In the genomic region with DNA sequence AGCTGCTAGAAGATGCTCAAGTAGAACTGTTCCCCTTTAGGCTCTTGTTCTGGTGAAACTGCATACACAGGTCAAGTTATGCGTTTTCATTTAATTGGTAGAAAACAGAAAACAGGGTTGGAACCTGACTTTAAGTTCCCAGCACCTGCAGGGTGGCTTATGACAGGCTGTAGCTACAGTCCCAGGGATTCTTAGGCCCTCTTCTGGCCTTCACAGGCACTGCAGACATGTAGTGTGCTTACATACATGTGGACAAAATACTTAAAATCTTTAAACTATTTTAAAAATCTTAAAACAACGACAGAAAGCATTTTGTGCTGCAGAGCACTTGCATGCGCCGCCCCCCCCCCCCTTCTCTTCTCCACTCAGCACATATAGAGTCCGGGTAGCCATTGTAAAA, we compare ENCODE assay signal across 15 mouse cellular contexts. TPM values are rescaled to one million over a fixed set of nuclear protein-coding genes. Genes with fewer than 3 reads are reported as not detected.
A peak's percentile ranks its signal among the peaks of the same experiment; 100 is the strongest.
DNase-seq lines count a peak whose midpoint lies in the region; ATAC-seq and TF ChIP-seq lines count a peak whose summit lies in the region.
"Had no signal": no experiment of that assay in that cellular context is flagged by ENCODE, and none has a peak within 500 bp of the region (broad histone marks: within the 10 kb centered on the region; RNA-seq: fewer than 3 reads in every experiment).

No protein-coding gene starts in this region.

- no peak for ATAC-seq in lung, postnatal 0 days
- ATAC-seq: forebrain, embryonic 14.5 days had no signal

- H3K9ac ChIP-seq in lung, postnatal 0 days (replicated peaks; ENCODE audit: low read depth) = no peak overlapping the region
- H3K9ac ChIP-seq: embryonic facial prominence, embryonic 13.5 days; limb, embryonic 13.5 days had no signal

- H3K4me3 ChIP-seq in gastrocnemius, adult 2 months = no peak overlapping the region
- no peak overlapping the region for H3K4me3 ChIP-seq in lung, postnatal 0 days (ENCODE audit: low read depth, low read length)
- no peak overlapping the region for H3K4me3 ChIP-seq in embryonic facial prominence, embryonic 10.5 days
- H3K4me3 ChIP-seq: embryonic facial prominence, embryonic 13.5 days; limb, embryonic 13.5 days had no signal

- H3K4me2 ChIP-seq in lung, postnatal 0 days (replicated peaks; ENCODE audit: low read depth, low read length) = no peak overlapping the region
- H3K4me2 ChIP-seq: embryonic facial prominence, embryonic 13.5 days; limb, embryonic 13.5 days had no signal

- no peak for TF ChIP-seq EP300 in lung, postnatal 0 days (IDR thresholded peaks at IDR 0.05)

- no peaks in the 10 kb centered on the region for H3K9me3 ChIP-seq in lung, postnatal 0 days (ENCODE audit: low read length)
- H3K9me3 ChIP-seq in embryonic facial prominence, embryonic 10.5 days = no peaks in the 10 kb centered on the region
- H3K9me3 ChIP-seq: embryonic facial prominence, embryonic 13.5 days; limb, embryonic 13.5 days had no signal

- peaks cover 12% of the 10 kb centered on the region; the same call in 1 of the 2 replicates for H3K4me1 ChIP-seq in lung, postnatal 0 days (ENCODE audit: insufficient read depth, low read depth, low read length)
- H3K4me1 ChIP-seq in embryonic facial prominence, embryonic 10.5 days = peaks cover 10% of the 10 kb centered on the region; the same call in 1 of the 2 replicates
- H3K4me1 ChIP-seq: limb, embryonic 13.5 days had no signal

- DNase-seq in gastrocnemius, adult 2 months = no peak
- DNase-seq in gastrocnemius, postnatal 36 days = no peak
- DNase-seq in lung, postnatal 0 days (ENCODE audit: low spot score) = no peak
- no peak for DNase-seq in lung, postnatal 14 days
- DNase-seq in R1 (ENCODE audit: low read depth, low spot score) = peak; percentile 61
- peak; percentile 14 for DNase-seq in naive thymus-derived CD4-positive, alpha-beta T cell, adult 2 months (ENCODE audit: low read depth)
- no peak for DNase-seq in embryo, embryonic 10 days (ENCODE audit: low spot score)
- no peak for DNase-seq in embryonic facial prominence, embryonic 10.5 days (ENCODE audit: low spot score)
- DNase-seq: B cell, adult 2 months; cerebellum, adult 8-10 months; kidney, adult 9 months; layer of hippocampus, adult 9-11 months had no signal

- intact Hi-C loops in gastrocnemius, adult 2 months (cut with DNase I) = no loop called here
- intact Hi-C loops in gastrocnemius, postnatal 36 days (cut with DNase I) = no loop called here

- H3K27me3 ChIP-seq in lung, postnatal 0 days (replicated peaks; ENCODE audit: insufficient read depth, low read length) = no peaks in the 10 kb centered on the region
- no peaks in the 10 kb centered on the region for H3K27me3 ChIP-seq in embryonic facial prominence, embryonic 10.5 days (replicated peaks; ENCODE audit: low read depth, poor library complexity, severe bottlenecking)
- H3K27me3 ChIP-seq: embryonic facial prominence, embryonic 13.5 days; limb, embryonic 13.5 days had no signal

- 76% methylated on average over 5 of the region's 5 CpGs for WGBS in lung, postnatal 0 days
- WGBS in embryonic facial prominence, embryonic 10.5 days = 88% methylated on average over 5 of the region's 5 CpGs

- no peak overlapping the region for H3K27ac ChIP-seq in gastrocnemius, adult 2 months
- no peak overlapping the region for H3K27ac ChIP-seq in lung, postnatal 0 days (ENCODE audit: low read length)
- H3K27ac ChIP-seq in embryonic facial prominence, embryonic 10.5 days (replicated peaks) = no peak overlapping the region
- H3K27ac ChIP-seq: embryonic facial prominence, embryonic 13.5 days; limb, embryonic 13.5 days had no signal

- TF ChIP-seq CTCF in gastrocnemius, adult 2 months (IDR thresholded peaks at IDR 0.05) = peak; percentile 33; the same call in 1 of the 2 replicates
- TF ChIP-seq CTCF in lung, postnatal 0 days (IDR thresholded peaks at IDR 0.05) = peak; percentile 49

- H3K36me3 ChIP-seq in lung, postnatal 0 days (ENCODE audit: insufficient read depth, low read length) = no peaks in the 10 kb centered on the region
- peaks cover 4% of the 10 kb centered on the region; the same call in 1 of the 2 replicates for H3K36me3 ChIP-seq in embryonic facial prominence, embryonic 10.5 days (replicated peaks)
- H3K36me3 ChIP-seq: embryonic facial prominence, embryonic 13.5 days; limb, embryonic 13.5 days had no signal

RNA-seq across cellular contexts. Expression of gene Adk, which starts 17.2 kb away (rescaled TPM):
- total RNA-seq in gastrocnemius, adult 2 months (2021) = 100 to 1,000 TPM in 1 of 2 experiments, 10 to 100 TPM in 1; 77.1 to 152 TPM
- total RNA-seq in gastrocnemius, postnatal 36 days (2021) = 100 to 1,000 TPM in 1 of 2 experiments, 10 to 100 TPM in 1; 94.0 to 111 TPM
- 238 and 275 TPM in 2 replicates for polyA plus RNA-seq in lung, postnatal 0 days (2015; fragmentation: Nextera tagmentation; extraction: Ambion mirVana)
- 171 and 175 TPM in 2 replicates for polyA plus RNA-seq in embryonic facial prominence, embryonic 10.5 days (2016; fragmentation: Nextera tagmentation; extraction: Ambion mirVana)

RNA-seq across cellular contexts. Expression of gene Ap3m1, which starts 17.3 kb away (rescaled TPM):
- total RNA-seq in gastrocnemius, adult 2 months (2021) = 10 to 100 TPM; 34.6 to 41.0 TPM
- 10 to 100 TPM; 34.7 to 35.6 TPM for total RNA-seq in gastrocnemius, postnatal 36 days (2021)
- 39.3 and 41.1 TPM in 2 replicates for polyA plus RNA-seq in lung, postnatal 0 days (2015; fragmentation: Nextera tagmentation; extraction: Ambion mirVana)
- 84.8 and 87.7 TPM in 2 replicates for polyA plus RNA-seq in embryonic facial prominence, embryonic 10.5 days (2016; fragmentation: Nextera tagmentation; extraction: Ambion mirVana)

Comparison
In these comparisons a context has a peak if more than half of its experiments do, and no peak if none do; other contexts are left out.
1. DNase-seq: peak in R1 (single experiment) and naive thymus-derived CD4-positive, alpha-beta T cell, adult 2 months (single experiment); none in gastrocnemius, adult 2 months (single experiment), gastrocnemius, postnatal 36 days (0 of 2), lung, postnatal 0 days (single experiment), lung, postnatal 14 days (single experiment), embryo, embryonic 10 days (single experiment) and embryonic facial prominence, embryonic 10.5 days (single experiment).